9 mouse cellular contexts compared by ENCODE assay signal in genomic region chr12:74320318-74320717, GRCm38 (mm10). TPM values are rescaled to one million over a fixed set of nuclear protein-coding genes. Genes with fewer than 3 reads are reported as not detected.
DNase-seq lines count a peak whose midpoint lies in the region; ATAC-seq and TF ChIP-seq lines count a peak whose summit lies in the region.
"Had no signal": no experiment of that assay in that cellular context is flagged by ENCODE, and none has a peak within 500 bp of the region (broad histone marks: within the 10 kb centered on the region; RNA-seq: fewer than 3 reads in every experiment).

No protein-coding gene starts in this region.

- peak; percentile 49 for DNase-seq in A20 (ENCODE audit: low read depth, low spot score)
- DNase-seq in c-Kit-positive CD71-positive TER-119-positive erythroid progenitor cells, embryonic 14.5 days (ENCODE audit: low spot score), result peak; percentile 37
- DNase-seq in gastrocnemius, postnatal 10 days, result peak; percentile 74
- DNase-seq in large intestine, adult 2 months (ENCODE audit: low read depth, low spot score), result peak; percentile 47
- DNase-seq in lung, postnatal 14 days, result peak; percentile 77
- peak; percentile 77 for DNase-seq in right cerebral cortex, postnatal 14 days
- DNase-seq: liver, embryonic 13.5 days had no signal

- H3K27me3 ChIP-seq in E14TG2a.4 (ENCODE audit: insufficient read depth, low read length), result no peaks in the 10 kb centered on the region
- H3K27me3 ChIP-seq: liver, embryonic 13.5 days had no signal

- H3K4me1 ChIP-seq in E14TG2a.4 (replicated peaks; ENCODE audit: low read depth, low read length), result peaks cover 25% of the 10 kb centered on the region
- H3K4me1 ChIP-seq: liver, embryonic 13.5 days had no signal

- no peak for ATAC-seq in inflammation-experienced regulatory T-cells, adult 6 months

- peak; percentile 91 for TF ChIP-seq CTCF in E14TG2a.4 (conservative IDR thresholded peaks at IDR 0.05; ENCODE audit: low read length)

- H3K36me3 ChIP-seq in E14TG2a.4 (ENCODE audit: insufficient read depth, low read length), result no peaks in the 10 kb centered on the region
- H3K36me3 ChIP-seq: liver, embryonic 13.5 days had no signal

- WGBS in large intestine, adult 2 months, result 4% methylated on average over 10 of the region's 10 CpGs

- no peak overlapping the region for H3K4me3 ChIP-seq in E14TG2a.4 (replicated peaks; ENCODE audit: low read length)
- H3K4me3 ChIP-seq: liver, embryonic 13.5 days had no signal

- H3K9me3 ChIP-seq in E14TG2a.4 (ENCODE audit: low read length), result no peaks in the 10 kb centered on the region
- H3K9me3 ChIP-seq: liver, embryonic 13.5 days had no signal

RNA-seq across cellular contexts. Expression of gene Gm11042, which starts 4.1 kb away (rescaled TPM):
- not detected for total RNA-seq in gastrocnemius, postnatal 10 days (2021)
- not detected in 2 replicates for polyA plus RNA-seq in large intestine, adult 2 months (2012; rRNA removed)
- not detected for polyA plus RNA-seq in inflammation-experienced regulatory T-cells, adult 6 months (2017; shearing (Covaris generic))
- polyA plus RNA-seq: liver, embryonic 13.5 days had no signal
